Mouse (Mus musculus) gonadal fat pad, adult 2 months (tissue): ENCODE measurements at regions not wholly inside any gene's neighbourhood (a gene's known extent, or its start where the extent isn't known, plus 50 kb on each side); places are given as distances from the start of the nearest gene placed in this dataset.

Source experiments
- DNase-seq: peaks from one replicate; pipeline ENCODE4 v3.0.0-alpha.2; 2012; ENCODE audit warnings: low read depth

GRCm38 (mm10) chr14:100880103-100880502 is 320.0 kb downstream of the Prr30 start:
- no peak for DNase-seq

- no peak for DNase-seq
Observed at GRCm38 (mm10) chr14:100867790-100868189, 332.3 kb downstream of the Prr30 start.

GRCm38 (mm10) chr14:100864792-100865191 is 335.3 kb downstream of the Prr30 start:
- no peak for DNase-seq

GRCm38 (mm10) chr14:100864164-100864563 is 336.0 kb downstream of the Prr30 start:
- DNase-seq: no peak

- DNase-seq: no peak
Observed at GRCm38 (mm10) chr14:100842828-100843227, 357.3 kb downstream of the Prr30 start.
